In the genomic region with DNA sequence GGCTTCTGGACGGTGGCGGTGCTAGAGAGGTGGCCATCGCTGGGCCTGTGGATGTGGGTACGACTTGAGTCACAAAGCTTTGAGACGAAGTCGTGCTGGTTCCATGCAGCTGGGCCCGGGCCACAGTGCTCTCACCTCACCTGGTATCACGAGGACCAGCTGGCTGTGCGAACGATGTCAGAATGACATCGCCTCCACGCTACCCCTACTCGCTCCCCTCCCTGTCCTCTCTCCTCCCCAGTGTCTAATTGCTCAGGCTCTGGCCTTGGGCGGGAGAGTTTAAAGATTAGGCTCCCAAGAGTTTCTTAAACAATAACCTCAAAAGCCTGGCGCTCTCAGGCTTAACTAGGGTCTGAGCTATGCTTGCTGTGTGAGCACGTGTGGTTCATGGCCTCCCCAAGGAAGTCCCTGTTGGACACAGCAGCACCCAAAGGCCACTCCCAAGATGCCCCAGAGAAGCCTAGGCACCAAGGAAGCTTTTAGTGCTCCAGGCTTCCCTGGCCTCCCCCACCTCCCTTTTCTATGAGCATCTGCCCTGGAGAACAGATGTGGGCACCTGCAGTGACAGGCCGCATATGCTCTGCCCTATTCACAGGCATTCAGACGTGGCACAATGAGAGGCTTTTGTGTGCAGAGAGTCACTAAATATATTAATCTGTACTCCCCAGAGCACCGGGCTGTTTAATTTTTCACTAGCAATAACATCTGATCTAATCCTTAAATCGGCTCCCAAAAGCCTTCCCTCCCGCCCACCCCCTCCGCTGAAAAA, we compare ENCODE assay signal across 8 mouse cellular contexts. TPM values are rescaled to one million over a fixed set of nuclear protein-coding genes. Genes with fewer than 3 reads are reported as not detected.
DNase-seq lines count a peak whose midpoint lies in the region; ATAC-seq and TF ChIP-seq lines count a peak whose summit lies in the region.

No protein-coding gene starts in this region.

- no peak for TF ChIP-seq CTCF in lung, embryonic 14.5 days (IDR thresholded peaks at IDR 0.05; ENCODE audit: low read depth)

- no peak overlapping the region for H3K27ac ChIP-seq in lung, embryonic 14.5 days (ENCODE audit: low read depth)
- H3K27ac ChIP-seq in forebrain, embryonic 11.5 days (ENCODE audit: low read depth, low read length) = peak overlapping the region; percentile 92
- no peak overlapping the region for H3K27ac ChIP-seq in limb, embryonic 14.5 days (replicated peaks; ENCODE audit: low read depth, low read length)

- peak overlapping the region; percentile 43 for H3K4me3 ChIP-seq in lung, embryonic 14.5 days (ENCODE audit: low read depth, low read length)
- peak overlapping the region; percentile 30 for H3K4me3 ChIP-seq in forebrain, embryonic 11.5 days (ENCODE audit: low read depth, low read length)
- H3K4me3 ChIP-seq in limb, embryonic 14.5 days (replicated peaks; ENCODE audit: low read length) = peak overlapping the region; percentile 43

- peak; percentile 13; the same call in 1 of the 2 replicates for ATAC-seq in lung, embryonic 14.5 days (ENCODE audit: insufficient read depth)
- ATAC-seq in forebrain, embryonic 11.5 days (replicated peaks; ENCODE audit: low FRiP score) = peak; percentile 47
- no peak for ATAC-seq in limb, embryonic 14.5 days (ENCODE audit: low FRiP score, low read depth)
- ATAC-seq in monocyte, adult 5-6 weeks (replicated peaks; ENCODE audit: insufficient number of reproducible peaks, low FRiP score, low TSS enrichment, poor library complexity, severe bottlenecking) = no peak

- no peaks in the 10 kb centered on the region for H3K9me3 ChIP-seq in lung, embryonic 14.5 days (ENCODE audit: low read depth, low read length)
- H3K9me3 ChIP-seq in forebrain, embryonic 11.5 days (ENCODE audit: control insufficient read depth, low read length) = no peaks in the 10 kb centered on the region
- no peaks in the 10 kb centered on the region for H3K9me3 ChIP-seq in limb, embryonic 14.5 days (ENCODE audit: control insufficient read depth, low read length)

- peaks cover 57% of the 10 kb centered on the region for H3K27me3 ChIP-seq in lung, embryonic 14.5 days (ENCODE audit: insufficient read depth, low read length)
- H3K27me3 ChIP-seq in forebrain, embryonic 11.5 days (ENCODE audit: control insufficient read depth, insufficient read depth, low read length) = no peaks in the 10 kb centered on the region
- peaks cover 59% of the 10 kb centered on the region for H3K27me3 ChIP-seq in limb, embryonic 14.5 days (ENCODE audit: control insufficient read depth, insufficient read depth, low read length)

- peak overlapping the region; percentile 89 for H3K4me2 ChIP-seq in lung, embryonic 14.5 days
- H3K4me2 ChIP-seq in forebrain, embryonic 11.5 days (ENCODE audit: low read depth, low read length, severe bottlenecking) = peak overlapping the region; percentile 73
- H3K4me2 ChIP-seq in limb, embryonic 14.5 days (replicated peaks; ENCODE audit: low read depth, low read length, severe bottlenecking) = peak overlapping the region; percentile 82

- peak overlapping the region; percentile 53; the same call in 1 of the 2 replicates for H3K9ac ChIP-seq in lung, embryonic 14.5 days
- peak overlapping the region; percentile 56 for H3K9ac ChIP-seq in forebrain, embryonic 11.5 days (ENCODE audit: low read length)
- H3K9ac ChIP-seq in limb, embryonic 14.5 days (ENCODE audit: low read depth, low read length, severe bottlenecking) = peak overlapping the region; percentile 50

- no peaks in the 10 kb centered on the region for H3K36me3 ChIP-seq in lung, embryonic 14.5 days (ENCODE audit: insufficient read depth)
- H3K36me3 ChIP-seq in forebrain, embryonic 11.5 days (ENCODE audit: control insufficient read depth, insufficient read depth, low read length) = no peaks in the 10 kb centered on the region
- H3K36me3 ChIP-seq in limb, embryonic 14.5 days (ENCODE audit: control insufficient read depth, insufficient read depth, low read length) = no peaks in the 10 kb centered on the region

- no peak for TF ChIP-seq POLR2A in limb, embryonic 14.5 days (IDR thresholded peaks at IDR 0.05; ENCODE audit: borderline replicate concordance, extremely low read depth, insufficient read depth, insufficient read length)

- no peaks in the 10 kb centered on the region; the same call in 1 of the 2 replicates for H3K4me1 ChIP-seq in lung, embryonic 14.5 days (ENCODE audit: insufficient read depth)
- peaks cover 46% of the 10 kb centered on the region for H3K4me1 ChIP-seq in forebrain, embryonic 11.5 days (replicated peaks; ENCODE audit: control insufficient read depth, insufficient read depth, low read length)
- H3K4me1 ChIP-seq in limb, embryonic 14.5 days (ENCODE audit: control insufficient read depth, insufficient read depth, low read length) = peaks cover 11% of the 10 kb centered on the region

- no peak for DNase-seq in lung, embryonic 14.5 days
- DNase-seq in lung, postnatal 4 days = no peak
- DNase-seq in forebrain, embryonic 11.5 days (ENCODE audit: low spot score) = peak; percentile 77
- DNase-seq in limb, embryonic 14.5 days (ENCODE audit: low spot score) = no peak
- peak; percentile 55 for DNase-seq in retina, postnatal 1 day
- DNase-seq in spleen, postnatal 10 days (ENCODE audit: low spot score in 2 of 2) = no peak
- DNase-seq in spleen, postnatal 4 days (ENCODE audit: low spot score in 2 of 2) = no peak

- 9% methylated on average over 22 of the region's 22 CpGs for WGBS in lung, embryonic 14.5 days
- WGBS in forebrain, embryonic 11.5 days = under 1% methylated on average over 22 of the region's 22 CpGs
- 7% methylated on average over 22 of the region's 22 CpGs for WGBS in limb, embryonic 14.5 days

RNA-seq across cellular contexts. Expression of a gene that starts 4.6 kb away (rescaled TPM):
- 3.1 and 3.4 TPM in 2 replicates for polyA plus RNA-seq in lung, embryonic 14.5 days (2014; fragmentation: Nextera tagmentation; extraction: Ambion mirVana)
- 84.7 and 97.4 TPM in 2 replicates for polyA plus RNA-seq in forebrain, embryonic 11.5 days (2014; fragmentation: Nextera tagmentation; extraction: Ambion mirVana)
- polyA plus RNA-seq in limb, embryonic 14.5 days (2012; rRNA removed) = 10.1 and 10.8 TPM in 2 replicates
- polyA plus RNA-seq in limb, embryonic 14.5 days (2014; fragmentation: Nextera tagmentation; extraction: Ambion mirVana) = 6.5 and 7.3 TPM in 2 replicates
- total RNA-seq in monocyte, adult 5-6 weeks (2017) = 0.19 to 1.4 TPM in 2 of 3 replicates, not detected in the other

RNA-seq across cellular contexts. Expression of a gene that starts 14.7 kb away (rescaled TPM):
- 25.0 and 26.6 TPM in 2 replicates for polyA plus RNA-seq in lung, embryonic 14.5 days (2014; fragmentation: Nextera tagmentation; extraction: Ambion mirVana)
- polyA plus RNA-seq in forebrain, embryonic 11.5 days (2014; fragmentation: Nextera tagmentation; extraction: Ambion mirVana) = 32.7 and 33.6 TPM in 2 replicates
- 18.9 and 19.0 TPM in 2 replicates for polyA plus RNA-seq in limb, embryonic 14.5 days (2012; rRNA removed)
- 25.7 and 30.7 TPM in 2 replicates for polyA plus RNA-seq in limb, embryonic 14.5 days (2014; fragmentation: Nextera tagmentation; extraction: Ambion mirVana)
- total RNA-seq in monocyte, adult 5-6 weeks (2017) = 25.5 to 42.6 TPM (median 29.4 TPM) in 3 replicates

Comparison
In these comparisons a context has a peak if more than half of its experiments do, and no peak if none do; other contexts are left out.
1. ATAC-seq: peak in lung, embryonic 14.5 days (single experiment) and forebrain, embryonic 11.5 days (single experiment); none in limb, embryonic 14.5 days (single experiment) and monocyte, adult 5-6 weeks (single experiment).
2. DNase-seq: peak in forebrain, embryonic 11.5 days (single experiment) and retina, postnatal 1 day (single experiment); none in lung, embryonic 14.5 days (single experiment), lung, postnatal 4 days (0 of 2), limb, embryonic 14.5 days (single experiment), spleen, postnatal 10 days (0 of 2) and spleen, postnatal 4 days (0 of 2).
3. Peak in every context shown above with its lines, with median percentiles within 50 percentile points of each other: H3K4me2 ChIP-seq, H3K4me3 ChIP-seq and H3K9ac ChIP-seq.